In genomic region chr1:186456131-186456530, GRCm38 (mm10) we compare ENCODE assay signal across 11 mouse cellular contexts.
A peak's percentile ranks its signal among the peaks of the same experiment; 100 is the strongest.
DNase-seq lines count a peak whose midpoint lies in the region; ATAC-seq and TF ChIP-seq lines count a peak whose summit lies in the region.
"Had no signal": no experiment of that assay in that cellular context is flagged by ENCODE, and none has a peak within 500 bp of the region (broad histone marks: within the 10 kb centered on the region; RNA-seq: fewer than 3 reads in every experiment).

No protein-coding gene starts in this region.

- DNase-seq in heart, postnatal 0 days (ENCODE audit: low spot score): no peak
- no peak for DNase-seq in heart, adult 8-10 months (ENCODE audit: low spot score)
- no peak for DNase-seq in lung, adult 2 months
- DNase-seq in lung, postnatal 4 days: no peak
- DNase-seq in G1E (ENCODE audit: low spot score) (no peak), MN1 (ENCODE audit: low spot score) (no peak)
- peak; percentile 43 to 53 for DNase-seq in kidney, postnatal 4 days
- DNase-seq in layer of hippocampus, postnatal 14 days (ENCODE audit: low spot score in 2 of 2): no peak
- DNase-seq: gastrocnemius, postnatal 25 days had no signal

- H3K4me3 ChIP-seq in heart, postnatal 0 days (ENCODE audit: low read depth, low read length): no peak overlapping the region
- H3K4me3 ChIP-seq in lung, adult 2 months (replicated peaks; ENCODE audit: extremely low read depth, low read depth, low read length): no peak overlapping the region
- H3K4me3 ChIP-seq in G1E (ENCODE audit: low read depth, low read length): no peak overlapping the region
- H3K4me3 ChIP-seq: liver, embryonic 15.5 days had no signal

- H3K36me3 ChIP-seq in heart, postnatal 0 days (replicated peaks; ENCODE audit: control insufficient read depth, insufficient read depth, low read length): no peaks in the 10 kb centered on the region
- H3K36me3 ChIP-seq in G1E (replicated peaks): no peaks in the 10 kb centered on the region
- H3K36me3 ChIP-seq: liver, embryonic 15.5 days had no signal

- TF ChIP-seq CTCF in heart, postnatal 0 days (IDR thresholded peaks at IDR 0.05; ENCODE audit: low read depth): peak; percentile 43
- TF ChIP-seq CTCF in lung, adult 2 months (IDR thresholded peaks at IDR 0.05; ENCODE audit: insufficient read depth, low read length): peak; percentile 49
- TF ChIP-seq CTCF in G1E (IDR thresholded peaks at IDR 0.05; ENCODE audit: low read depth, low read length): peak; percentile 16; the same call in 1 of the 2 replicates

- over 99% methylated on average over 3 of the region's 3 CpGs for WGBS in heart, postnatal 0 days
- 100% methylated on average over 3 of the region's 3 CpGs for WGBS in lung, adult 2 months

- TF ChIP-seq EP300 in heart, postnatal 0 days (IDR thresholded peaks at IDR 0.05; ENCODE audit: low read depth): no peak

- H3K27me3 ChIP-seq in heart, postnatal 0 days (ENCODE audit: control insufficient read depth, insufficient read depth, low read length): no peaks in the 10 kb centered on the region
- H3K27me3 ChIP-seq in G1E (ENCODE audit: insufficient read depth, low read length): no peaks in the 10 kb centered on the region
- H3K27me3 ChIP-seq: liver, embryonic 15.5 days had no signal

- ATAC-seq in heart, postnatal 0 days (ENCODE audit: insufficient read depth, low read depth): no peak
- ATAC-seq in G1E (ENCODE audit: extremely low read depth, insufficient number of reproducible peaks, low FRiP score, poor library complexity, severe bottlenecking): no peak
- ATAC-seq: inflammation-experienced regulatory T-cells, adult 6 months had no signal

- H3K9me3 ChIP-seq in heart, postnatal 0 days (replicated peaks; ENCODE audit: control insufficient read depth, low read length): peaks cover 4% of the 10 kb centered on the region; the same call in 1 of the 2 replicates
- H3K9me3 ChIP-seq in G1E (replicated peaks): peaks cover 23% of the 10 kb centered on the region

- H3K4me2 ChIP-seq in heart, postnatal 0 days (ENCODE audit: low read depth, low read length): no peak overlapping the region
- H3K4me2 ChIP-seq: liver, embryonic 15.5 days had no signal

- no peak overlapping the region for H3K27ac ChIP-seq in heart, postnatal 0 days (ENCODE audit: low read depth)
- H3K27ac ChIP-seq: liver, embryonic 15.5 days had no signal

- TF ChIP-seq POLR2A in lung, adult 2 months (IDR thresholded peaks at IDR 0.05; ENCODE audit: borderline replicate concordance, extremely low read depth, low read depth, low read length): no peak

- 0 out of 2 replicates have a peak, but pooled peaks cover 3% of the 10 kb centered on the region for H3K4me1 ChIP-seq in heart, postnatal 0 days (ENCODE audit: control insufficient read depth, insufficient read depth)
- H3K4me1 ChIP-seq in lung, adult 2 months (ENCODE audit: control insufficient read depth, insufficient read depth, low read length): no peaks in the 10 kb centered on the region
- H3K4me1 ChIP-seq in G1E (ENCODE audit: insufficient read depth, low read depth, low read length): no peaks in the 10 kb centered on the region
- H3K4me1 ChIP-seq: liver, embryonic 15.5 days had no signal

- H3K9ac ChIP-seq in heart, postnatal 0 days (replicated peaks; ENCODE audit: low read depth, low read length): no peak overlapping the region
- H3K9ac ChIP-seq: liver, embryonic 15.5 days had no signal

Comparison
In these comparisons a context has a peak if more than half of its experiments do, and no peak if none do; other contexts are left out.
1. DNase-seq: peak in kidney, postnatal 4 days (2 of 2); none in heart, postnatal 0 days (single experiment), heart, adult 8-10 months (single experiment), lung, adult 2 months (single experiment), lung, postnatal 4 days (0 of 2), G1E (single experiment), MN1 (single experiment) and layer of hippocampus, postnatal 14 days (0 of 2).
2. Peak in every context shown above with its lines, with median percentiles within 50 percentile points of each other: CTCF ChIP-seq.